Mouse (Mus musculus) small intestine, adult 2 months (tissue): Measurements from ENCODE around the gene Tvp23a.

Experiments used
- CTCF ChIP-seq: fragments of 200-500 bp; IDR thresholded peaks from 2 replicates; pipeline ENCODE4 v1.5.1; 2012; ENCODE audit warnings: low read depth, mild to moderate bottlenecking, control low read depth, inconsistent platforms, low read length, moderate library complexity, mixed read lengths; ENCODE audit not compliant: insufficient replicate concordance, insufficient read length; ENCODE audit errors: extremely low read depth
- POLR2A ChIP-seq: fragments of 200-500 bp; IDR thresholded peaks from 2 replicates; pipeline ENCODE4 v1.6.1; 2012; ENCODE audit warnings: low read depth, mild to moderate bottlenecking, control low read depth, inconsistent platforms, low read length, moderate library complexity

DNA sequence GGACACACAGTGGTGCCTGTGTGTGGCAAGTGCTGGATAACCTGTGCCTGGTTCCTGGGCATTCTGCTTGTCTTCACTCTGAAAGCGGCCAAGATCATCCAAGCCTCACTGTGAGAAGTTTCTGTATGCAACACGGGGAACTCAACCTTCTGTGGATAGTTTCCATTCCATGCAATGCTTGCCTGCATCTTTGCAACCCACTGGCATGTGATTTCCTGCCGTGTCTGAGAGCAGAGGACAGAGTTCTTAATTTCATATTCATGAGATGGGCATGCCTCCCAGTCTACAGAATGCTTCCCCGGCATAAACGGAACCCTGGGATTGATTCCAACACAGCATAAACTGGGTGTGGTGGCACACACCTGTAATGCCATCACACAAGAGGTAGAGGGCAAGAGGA is 9.1 kb downstream of the Tvp23a start:
- no peak for TF ChIP-seq CTCF
- TF ChIP-seq POLR2A, result no peak
